Mouse (Mus musculus) adrenal gland, postnatal 0 days (tissue): ENCODE measurements around the gene Phlpp1. TPM values are rescaled to one million over a fixed set of nuclear protein-coding genes. Genes with fewer than 3 reads are reported as not detected.

Source experiments
- polyA plus RNA-seq: library from polyadenylated mRNA; unstranded; fragments of >200 nt; fragmentation: Nextera tagmentation; extraction: Ambion mirVana; gene quantifications from 2 replicates; pipeline ENCODE4 v1.2.1, GENCODE M21; 2015

The Phlpp1 gene
- 2.4 and 2.9 TPM in 2 replicates for polyA plus RNA-seq

DNA sequence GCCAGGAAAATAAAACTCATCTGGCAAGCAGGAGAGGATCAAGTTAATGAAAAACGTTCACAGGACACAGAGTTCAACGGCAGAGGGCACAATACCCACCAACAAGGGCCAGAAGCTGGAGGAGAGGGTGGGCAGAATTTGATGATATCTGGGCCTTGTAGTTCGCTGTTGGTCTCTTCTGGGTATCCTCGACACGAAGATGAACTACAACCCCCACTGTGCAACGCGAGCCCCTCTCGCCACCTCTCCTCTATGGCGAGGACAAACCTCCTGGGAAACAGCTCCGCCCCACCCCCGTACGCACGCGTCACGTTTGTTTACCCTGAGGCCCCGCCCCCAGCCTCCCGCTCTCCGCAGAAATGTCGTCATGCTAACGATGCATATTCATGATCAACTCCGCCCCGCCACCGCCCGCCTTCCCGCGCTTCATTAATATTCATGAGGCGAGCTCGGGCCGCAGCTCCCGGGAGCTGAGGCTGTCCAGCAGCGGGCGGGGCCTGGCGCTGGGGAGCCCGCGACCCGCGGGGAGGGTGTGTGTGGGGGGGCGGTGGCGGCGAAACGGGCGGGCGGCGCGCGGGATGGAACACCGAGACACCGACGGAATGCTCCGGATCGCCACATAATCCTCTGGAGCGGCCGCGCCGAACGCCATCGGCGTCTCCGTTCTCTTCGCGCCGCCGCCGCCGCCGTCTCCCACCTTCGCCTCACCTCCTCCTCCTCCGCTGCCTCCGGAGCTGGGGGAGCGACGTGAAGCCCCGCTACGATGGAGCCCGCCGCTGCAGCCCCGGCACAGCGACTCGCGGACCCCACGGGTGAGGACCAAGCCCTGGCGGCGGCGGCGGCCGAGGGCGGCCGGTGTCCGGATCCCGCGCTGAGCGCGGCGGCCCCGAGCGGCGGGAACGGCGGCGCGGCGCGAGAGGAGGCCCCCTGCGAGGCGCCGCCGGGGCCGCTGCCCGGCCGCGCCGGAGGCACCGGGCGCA, at the start of gene Phlpp1:
Gene Phlpp1 (plus strand): TSS at position 512 of the 980 bp plus-strand sequence.

Other genes starting within 250 kb of the Phlpp1 start
- 0.96 and 1.8 TPM in 2 replicates for gene Zcchc2, start 181.3 kb upstream of the Phlpp1 start, polyA plus RNA-seq